Mouse (Mus musculus): ENCODE measurements around the gene Isg20l2. TPM values are rescaled to one million over a fixed set of nuclear protein-coding genes. Genes with fewer than 3 reads are reported as not detected.

Isg20l2 gene
- polyA plus RNA-seq, 1 experiment from 2014 or later = 13.2 TPM

GRCm38 (mm10) chr3:87960586-87961191, 30.6 kb downstream of the Isg20l2 start:
- ATAC-seq = peak; percentile 93
- peaks cover 10% of the 10 kb centered on the region; the same call in 1 of the 2 replicates for H3K4me1 ChIP-seq (ENCODE audit: insufficient read depth)
- H3K9me3 ChIP-seq (ENCODE audit: low read length) = no peaks in the 10 kb centered on the region
- H3K4me2 ChIP-seq (ENCODE audit: low read depth, low read length) = peak overlapping the region; percentile 83
- TF ChIP-seq CTCF (IDR thresholded peaks at IDR 0.05; ENCODE audit: low read depth) (peak; percentile 92), EP300 (IDR thresholded peaks at IDR 0.05; ENCODE audit: low read depth) (no peak)
- H3K36me3 ChIP-seq (replicated peaks; ENCODE audit: insufficient read depth, low read length) = no peaks in the 10 kb centered on the region
- peak; percentile 84 for DNase-seq
- peaks cover 17% of the 10 kb centered on the region for H3K27me3 ChIP-seq (ENCODE audit: insufficient read depth, low read length)
- no peak overlapping the region for H3K27ac ChIP-seq (ENCODE audit: low read depth)
- peak overlapping the region; percentile 59; the same call in 1 of the 2 replicates for H3K9ac ChIP-seq (replicated peaks)
- peak overlapping the region; percentile 49 for H3K4me3 ChIP-seq (ENCODE audit: low read depth, low read length)
- 1% methylated on average over 27 of the region's 27 CpGs for WGBS (ENCODE audit: insufficient replicate concordance)

DNA sequence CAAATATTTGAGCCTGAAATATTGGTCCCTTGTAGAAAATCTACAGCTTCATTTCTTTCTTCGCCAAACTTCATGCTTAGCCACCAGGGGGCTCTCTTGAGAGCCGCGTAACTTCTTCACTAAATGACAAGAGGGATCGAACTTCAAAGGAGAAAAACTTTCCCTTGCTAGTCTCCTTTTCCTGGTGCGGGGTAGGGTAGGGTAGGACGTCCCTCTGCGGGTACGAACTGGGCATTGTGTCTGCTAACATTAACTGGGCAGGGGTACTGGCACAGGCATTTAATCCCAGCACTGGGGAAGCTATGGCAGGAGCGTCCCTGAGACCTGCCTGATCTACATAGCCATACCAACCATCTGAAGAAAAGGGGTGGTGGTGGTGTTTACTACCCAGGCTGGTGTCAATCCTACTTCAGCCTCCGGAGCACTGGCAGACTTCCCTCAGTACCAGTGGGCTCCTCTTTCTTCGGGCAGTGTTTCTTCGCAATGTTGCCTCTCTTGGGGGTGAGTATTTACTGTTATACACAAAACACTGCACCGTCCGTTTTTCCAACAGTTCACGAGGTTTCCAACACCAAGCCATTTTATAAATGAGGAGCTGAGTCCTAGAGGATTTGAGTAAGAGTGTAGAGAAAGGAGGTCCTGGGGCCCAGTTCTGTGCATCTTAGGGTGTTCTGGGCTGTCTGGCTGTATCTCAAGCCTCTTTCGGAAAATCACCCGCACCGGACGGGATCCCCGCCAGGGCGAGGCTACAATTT, 40.2 kb downstream of the Isg20l2 start:
- WGBS (ENCODE audit: insufficient replicate concordance) = 1% methylated on average over 21 of the region's 21 CpGs
- Histone ChIP-seq H3K4me2 (ENCODE audit: low read depth, low read length) (peak overlapping the region; percentile 66), H3K27ac (ENCODE audit: low read depth) (no peak overlapping the region), H3K4me1 (ENCODE audit: insufficient read depth) (peaks cover 13% of the 10 kb centered on the region), H3K9ac (replicated peaks) (0 out of 2 replicates have a peak overlapping the region, but pooled peaks have one; percentile 26), H3K9me3 (ENCODE audit: low read length) (no peaks in the 10 kb centered on the region), H3K4me3 (ENCODE audit: low read depth, low read length) (peak overlapping the region; percentile 42; the same call in 1 of the 2 replicates), H3K36me3 (replicated peaks; ENCODE audit: insufficient read depth, low read length) (no peaks in the 10 kb centered on the region), H3K27me3 (ENCODE audit: insufficient read depth, low read length) (peaks cover 53% of the 10 kb centered on the region)
- ATAC-seq (no peak), DNase-seq (peak; percentile 60)
- TF ChIP-seq EP300 (IDR thresholded peaks at IDR 0.05; ENCODE audit: low read depth) (no peak), CTCF (IDR thresholded peaks at IDR 0.05; ENCODE audit: low read depth) (peak; percentile 78)

GRCm38 (mm10) chr3:87970939-87971488, 40.9 kb downstream of the Isg20l2 start, which contains the start of gene Nes:
TSS of gene Nes (plus strand) at chr3:87971078.
- Histone ChIP-seq H3K4me3 (ENCODE audit: low read depth, low read length) (peak within 1 kb of the TSS; percentile 42), H3K4me1 (ENCODE audit: insufficient read depth) (peaks cover 13% of the 10 kb centered on the region), H3K9me3 (ENCODE audit: low read length) (no peaks in the 10 kb centered on the region), H3K4me2 (ENCODE audit: low read depth, low read length) (peak within 1 kb of the TSS; percentile 66), H3K27ac (ENCODE audit: low read depth) (no peak within 1 kb of the TSS), H3K36me3 (replicated peaks; ENCODE audit: insufficient read depth, low read length) (no peaks in the 10 kb centered on the region), H3K9ac (replicated peaks) (peak within 1 kb of the TSS; percentile 37; the same call in 1 of the 2 replicates), H3K27me3 (ENCODE audit: insufficient read depth, low read length) (peaks cover 53% of the 10 kb centered on the region)
- TF ChIP-seq CTCF (IDR thresholded peaks at IDR 0.05; ENCODE audit: low read depth) = no peak
- WGBS (ENCODE audit: insufficient replicate concordance) = under 1% methylated on average over 44 of the region's 44 CpGs
- peak; percentile 40; the same call in 1 of the 2 replicates for ATAC-seq
- DNase-seq = peak; percentile 58

- Histone ChIP-seq H3K27me3 (ENCODE audit: insufficient read depth, low read length) (peaks cover 56% of the 10 kb centered on the region), H3K4me1 (ENCODE audit: insufficient read depth) (peaks cover 13% of the 10 kb centered on the region), H3K9me3 (ENCODE audit: low read length) (no peaks in the 10 kb centered on the region), H3K9ac (replicated peaks) (no peak overlapping the region; the same call in 1 of the 2 replicates), H3K4me3 (ENCODE audit: low read depth, low read length) (peak overlapping the region; percentile 42), H3K4me2 (ENCODE audit: low read depth, low read length) (peak overlapping the region; percentile 66), H3K36me3 (replicated peaks; ENCODE audit: insufficient read depth, low read length) (no peaks in the 10 kb centered on the region), H3K27ac (ENCODE audit: low read depth) (no peak overlapping the region)
- no peak; the same call in 1 of the 2 replicates for ATAC-seq
- no peak for TF ChIP-seq EP300 (IDR thresholded peaks at IDR 0.05; ENCODE audit: low read depth)
- TF ChIP-seq CTCF (IDR thresholded peaks at IDR 0.05; ENCODE audit: low read depth) = no peak
- DNase-seq = no peak
- 1% methylated on average over 43 of the region's 60 CpGs for WGBS (ENCODE audit: insufficient replicate concordance)
Measured at GRCm38 (mm10) chr3:87971489-87972202, 41.5 kb downstream of the Isg20l2 start.

DNA sequence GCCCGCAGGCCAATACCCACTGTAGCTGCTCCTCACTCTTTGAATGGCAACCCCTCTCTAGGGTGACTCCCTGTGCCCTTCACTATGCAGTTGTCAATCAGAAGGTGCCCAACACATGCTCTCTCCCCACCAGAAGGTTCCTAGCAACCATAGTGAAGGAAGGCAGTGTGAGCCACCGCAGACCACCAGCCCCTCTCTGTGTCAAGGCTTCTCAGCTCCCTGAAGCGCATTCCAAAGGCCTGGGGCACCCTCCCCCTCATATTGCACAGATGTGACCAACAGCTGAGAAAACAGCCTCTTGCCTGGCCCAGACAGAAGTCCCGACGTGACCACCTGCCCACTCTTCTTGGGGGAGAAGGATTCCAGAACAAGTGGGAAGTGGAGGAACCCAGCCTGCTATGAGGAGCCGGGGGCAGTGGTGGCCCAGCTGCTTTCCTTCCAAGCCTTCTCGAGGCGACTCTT, 42.1 kb downstream of the Isg20l2 start:
- H3K4me3 ChIP-seq (ENCODE audit: low read depth, low read length) = peak overlapping the region; percentile 42; the same call in 1 of the 2 replicates

More for the DNA sequence above, 42.1 kb downstream of the Isg20l2 start:
- Histone ChIP-seq H3K27me3 (ENCODE audit: insufficient read depth, low read length) (peaks cover 56% of the 10 kb centered on the region), H3K4me2 (ENCODE audit: low read depth, low read length) (peak overlapping the region; percentile 66), H3K9ac (replicated peaks) (no peak overlapping the region), H3K36me3 (replicated peaks; ENCODE audit: insufficient read depth, low read length) (no peaks in the 10 kb centered on the region), H3K4me1 (ENCODE audit: insufficient read depth) (peaks cover 13% of the 10 kb centered on the region), H3K9me3 (ENCODE audit: low read length) (no peaks in the 10 kb centered on the region), H3K27ac (ENCODE audit: low read depth) (no peak overlapping the region)
- no peak for TF ChIP-seq EP300 (IDR thresholded peaks at IDR 0.05; ENCODE audit: low read depth)
- no peak for TF ChIP-seq CTCF (IDR thresholded peaks at IDR 0.05; ENCODE audit: low read depth)
- 33% methylated on average over 8 of the region's 8 CpGs for WGBS (ENCODE audit: insufficient replicate concordance)
- ATAC-seq (no peak), DNase-seq (no peak)

Data from liver, postnatal 0 days (tissue).